Mouse (Mus musculus) cerebellum, adult 2 months (tissue): ENCODE results near the gene Mmp15.

Source experiments
- CTCF ChIP-seq: fragments of 200-500 bp; IDR thresholded peaks from 2 replicates; pipeline ENCODE4 v1.5.1; 2011; ENCODE audit warnings: low read depth, mild to moderate bottlenecking, control low read depth, low read length, moderate library complexity, borderline replicate concordance; ENCODE audit not compliant: insufficient read depth
- POLR2A ChIP-seq: fragments of 200-500 bp; IDR thresholded peaks from 2 replicates; pipeline ENCODE4 v1.6.1; 2011; ENCODE audit warnings: low read length, control low read depth, borderline replicate concordance; ENCODE audit not compliant: insufficient read depth

GRCm38 (mm10) chr8:95326822-95327221 lies 25.2 kb upstream of the Mmp15 start:
- TF ChIP-seq CTCF (no peak), POLR2A (no peak)
